ENCODE assay signal across 17 mouse cellular contexts in genomic region chr1:131691356-131691755, GRCm38 (mm10). TPM values are rescaled to one million over a fixed set of nuclear protein-coding genes. Genes with fewer than 3 reads are reported as not detected.
A peak's percentile ranks its signal among the peaks of the same experiment; 100 is the strongest.
DNase-seq lines count a peak whose midpoint lies in the region; ATAC-seq lines count a peak whose summit lies in the region.
"Had no signal": no experiment of that assay in that cellular context is flagged by ENCODE, and none has a peak within 500 bp of the region (broad histone marks: within the 10 kb centered on the region; RNA-seq: fewer than 3 reads in every experiment).

No protein-coding gene starts in this region.

- peak; percentile 45 for DNase-seq in embryo, embryonic 10 days (ENCODE audit: low spot score)
- no peak for DNase-seq in embryo, embryonic 9.5 days (ENCODE audit: extremely low spot score)
- peak; percentile 31 for DNase-seq in urinary bladder, postnatal 14 days (ENCODE audit: low spot score)
- no peak for DNase-seq in urinary bladder, adult 2 months (ENCODE audit: low spot score)
- no peak for DNase-seq in layer of hippocampus, postnatal 36 days
- DNase-seq in frontal cortex, postnatal 14 days (ENCODE audit: low spot score in 2 of 2): no peak
- no peak for DNase-seq in thymus, postnatal 25 days
- DNase-seq: cerebellum, adult 18-20 months; kidney, adult 11 months; layer of hippocampus, adult 9-11 months; right cerebral cortex, postnatal 14 days; thymus, adult 18-20 months had no signal

- ATAC-seq in granulocyte monocyte progenitor cell, adult 5-6 weeks (replicated peaks; ENCODE audit: poor library complexity, severe bottlenecking): peak; percentile 85

RNA-seq across cellular contexts. Expression of gene Rab7b, which starts 2.9 kb away (rescaled TPM):
- polyA plus RNA-seq in urinary bladder, adult 2 months (2012; rRNA removed): 24.6 and 29.4 TPM in 2 replicates
- 13.4 and 23.6 TPM in 2 replicates for total RNA-seq in granulocyte monocyte progenitor cell, adult 5-6 weeks (2014; fragmentation: Nextera tagmentation)
- total RNA-seq in granulocyte monocyte progenitor cell, adult 5-6 weeks (2017): 28.4 and 32.8 TPM in 2 replicates
- 1 to 10 TPM; 2.5 to 2.7 TPM for total RNA-seq in layer of hippocampus, postnatal 36 days (2021)

RNA-seq across cellular contexts. Expression of gene Slc26a9, which starts 52.5 kb away (rescaled TPM):
- polyA plus RNA-seq in urinary bladder, adult 2 months (2012; rRNA removed): 0.01 TPM in 1 of 2 replicates, not detected in the other
- not detected in 2 replicates for total RNA-seq in granulocyte monocyte progenitor cell, adult 5-6 weeks (2014; fragmentation: Nextera tagmentation)
- total RNA-seq in granulocyte monocyte progenitor cell, adult 5-6 weeks (2017): 0.04 TPM in 1 of 2 replicates, not detected in the other
- under 1 TPM; 0.12 to 0.15 TPM for total RNA-seq in layer of hippocampus, postnatal 36 days (2021)
- total RNA-seq: heart, postnatal 10 days; megakaryocyte-erythroid progenitor cell, adult 5-6 weeks had no signal
- polyA plus RNA-seq: neural tube, embryonic 13.5 days had no signal

RNA-seq across cellular contexts. Expression of gene Ctse, which starts 53.2 kb away (rescaled TPM):
- polyA plus RNA-seq in urinary bladder, adult 2 months (2012; rRNA removed): 181 and 198 TPM in 2 replicates
- total RNA-seq in granulocyte monocyte progenitor cell, adult 5-6 weeks (2014; fragmentation: Nextera tagmentation): 1.7 and 7.5 TPM in 2 replicates
- total RNA-seq in granulocyte monocyte progenitor cell, adult 5-6 weeks (2017): 1.4 and 2.9 TPM in 2 replicates
- total RNA-seq in layer of hippocampus, postnatal 36 days (2021): not detected
- polyA plus RNA-seq: frontal cortex, adult 2 months; neural tube, embryonic 13.5 days had no signal

Comparison
In these comparisons a context has a peak if more than half of its experiments do, and no peak if none do; other contexts are left out.
1. DNase-seq: peak in embryo, embryonic 10 days (single experiment) and urinary bladder, postnatal 14 days (single experiment); none in embryo, embryonic 9.5 days (single experiment), urinary bladder, adult 2 months (single experiment), layer of hippocampus, postnatal 36 days (0 of 2), frontal cortex, postnatal 14 days (0 of 2) and thymus, postnatal 25 days (single experiment).